Mouse (Mus musculus): ENCODE measurements around the gene 4930512M02Rik. TPM values are rescaled to one million over a fixed set of nuclear protein-coding genes. Genes with fewer than 3 reads are reported as not detected.

4930512M02Rik gene
- polyA plus RNA-seq, 1 experiment from 2014 or later, result not detected

- no peak overlapping the region for H3K9ac ChIP-seq
- H3K4me1 ChIP-seq (replicated peaks; ENCODE audit: control insufficient read depth, insufficient read depth, low read length), result no peaks in the 10 kb centered on the region
- DNase-seq (ENCODE audit: low spot score) (no peak), ATAC-seq (ENCODE audit: low FRiP score) (no peak)
- H3K4me2 ChIP-seq (replicated peaks), result no peak overlapping the region
- no peaks in the 10 kb centered on the region for H3K27me3 ChIP-seq (ENCODE audit: control insufficient read depth, insufficient read depth, low read length)
- H3K36me3 ChIP-seq (replicated peaks; ENCODE audit: control insufficient read depth, insufficient read depth), result no peaks in the 10 kb centered on the region
- no peak overlapping the region for H3K4me3 ChIP-seq (replicated peaks; ENCODE audit: low read length)
- H3K27ac ChIP-seq, result no peak overlapping the region
- no peaks in the 10 kb centered on the region for H3K9me3 ChIP-seq (ENCODE audit: control insufficient read depth, low read length)
Measured at GRCm38 (mm10) chr11:11570747-11571146, 56.9 kb downstream of the 4930512M02Rik start.

- 72% methylated on average over 4 of the region's 4 CpGs for WGBS
- Histone ChIP-seq H3K27me3 (ENCODE audit: control insufficient read depth, insufficient read depth, low read length) (no peaks in the 10 kb centered on the region), H3K36me3 (replicated peaks; ENCODE audit: control insufficient read depth, insufficient read depth) (no peaks in the 10 kb centered on the region), H3K9ac (no peak overlapping the region), H3K4me2 (replicated peaks) (no peak overlapping the region), H3K4me3 (replicated peaks; ENCODE audit: low read length) (no peak overlapping the region), H3K4me1 (replicated peaks; ENCODE audit: control insufficient read depth, insufficient read depth, low read length) (no peaks in the 10 kb centered on the region), H3K9me3 (ENCODE audit: control insufficient read depth, low read length) (no peaks in the 10 kb centered on the region), H3K27ac (no peak overlapping the region)
- DNase-seq (ENCODE audit: low spot score) (no peak), ATAC-seq (ENCODE audit: low FRiP score) (no peak)
Measured at GRCm38 (mm10) chr11:11569466-11570132, 58.0 kb downstream of the 4930512M02Rik start.

DNA sequence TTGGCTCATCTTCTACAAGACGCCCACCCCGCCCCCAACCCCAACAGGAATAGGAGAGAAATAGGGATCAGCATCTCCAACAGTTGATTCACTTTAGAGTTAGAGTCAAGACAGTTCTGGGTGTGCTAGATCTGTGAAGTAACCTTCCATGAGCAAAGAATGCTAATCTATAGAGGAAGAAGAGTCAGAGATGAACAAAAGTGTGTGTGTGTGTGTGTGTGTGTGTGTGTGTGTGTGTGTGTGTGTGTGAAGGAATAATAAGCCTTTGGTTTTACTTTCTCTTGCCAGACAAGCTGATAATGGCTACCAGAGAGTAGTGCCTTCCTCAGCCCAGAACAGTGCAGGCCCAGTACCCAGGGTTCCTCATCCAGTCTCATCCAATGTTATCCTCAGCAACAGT is 59.6 kb downstream of the 4930512M02Rik start:
- Histone ChIP-seq H3K9me3 (ENCODE audit: control insufficient read depth, low read length) (no peaks in the 10 kb centered on the region), H3K4me2 (replicated peaks) (no peak overlapping the region), H3K4me3 (replicated peaks; ENCODE audit: low read length) (no peak overlapping the region), H3K9ac (no peak overlapping the region), H3K27me3 (ENCODE audit: control insufficient read depth, insufficient read depth, low read length) (no peaks in the 10 kb centered on the region), H3K27ac (no peak overlapping the region), H3K36me3 (replicated peaks; ENCODE audit: control insufficient read depth, insufficient read depth) (no peaks in the 10 kb centered on the region), H3K4me1 (replicated peaks; ENCODE audit: control insufficient read depth, insufficient read depth, low read length) (no peaks in the 10 kb centered on the region)
- ATAC-seq (ENCODE audit: low FRiP score) (no peak), DNase-seq (ENCODE audit: low spot score) (no peak)
- WGBS, result 91% methylated on average over 2 of the region's 2 CpGs

DNA sequence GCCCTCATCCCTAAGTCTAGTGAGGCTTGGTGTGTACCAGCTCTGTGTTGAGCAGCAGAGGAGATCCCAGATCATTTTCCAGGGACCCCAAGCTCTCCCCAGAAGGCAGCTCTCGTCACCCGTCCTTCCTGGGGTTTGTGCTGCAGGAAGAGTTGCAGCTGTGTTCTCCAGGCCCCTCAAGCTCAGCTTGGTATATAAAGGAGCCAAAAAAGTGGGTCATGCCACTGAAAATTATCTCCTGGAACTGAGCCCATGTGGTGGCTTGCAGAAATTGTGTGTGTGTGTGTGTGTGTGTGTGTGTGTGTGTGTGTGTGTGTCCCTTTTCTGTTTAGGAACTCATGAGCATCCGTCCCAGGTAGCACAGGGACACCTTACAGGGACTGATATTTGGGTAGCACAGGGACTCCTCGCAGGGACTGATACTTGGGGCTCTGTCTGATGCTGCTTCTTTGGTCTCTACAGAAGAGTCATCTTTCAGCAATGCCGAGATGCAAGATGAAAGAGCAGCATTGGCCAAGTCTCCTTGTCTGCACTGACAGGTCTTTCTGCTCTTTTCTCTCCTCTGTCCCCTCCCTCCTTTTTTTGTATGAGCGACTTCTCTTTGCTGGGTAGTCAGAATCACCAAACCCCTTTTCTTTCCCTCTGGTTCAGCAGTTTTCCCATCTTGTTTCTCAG is 62.4 kb downstream of the 4930512M02Rik start:
- H3K9ac ChIP-seq, result no peak overlapping the region
- H3K4me1 ChIP-seq (replicated peaks; ENCODE audit: control insufficient read depth, insufficient read depth, low read length), result no peaks in the 10 kb centered on the region
- DNase-seq (ENCODE audit: low spot score) (no peak), ATAC-seq (ENCODE audit: low FRiP score) (no peak)
- no peaks in the 10 kb centered on the region for H3K9me3 ChIP-seq (ENCODE audit: control insufficient read depth, low read length)
- no peak overlapping the region for H3K4me2 ChIP-seq (replicated peaks)
- H3K27ac ChIP-seq, result no peak overlapping the region
- H3K36me3 ChIP-seq (replicated peaks; ENCODE audit: control insufficient read depth, insufficient read depth), result no peaks in the 10 kb centered on the region
- WGBS, result 78% methylated on average over 6 of the region's 6 CpGs
- H3K27me3 ChIP-seq (ENCODE audit: control insufficient read depth, insufficient read depth, low read length), result no peaks in the 10 kb centered on the region
- no peak overlapping the region for H3K4me3 ChIP-seq (replicated peaks; ENCODE audit: low read length)

GRCm38 (mm10) chr11:11564266-11565044 is 63.2 kb downstream of the 4930512M02Rik start:
- ATAC-seq (ENCODE audit: low FRiP score) (no peak), DNase-seq (ENCODE audit: low spot score) (no peak)
- 84% methylated on average over 7 of the region's 7 CpGs for WGBS
- no peaks in the 10 kb centered on the region for H3K9me3 ChIP-seq (ENCODE audit: control insufficient read depth, low read length)
- H3K4me3 ChIP-seq (replicated peaks; ENCODE audit: low read length), result no peak overlapping the region
- H3K9ac ChIP-seq, result no peak overlapping the region
- H3K27ac ChIP-seq, result no peak overlapping the region
- no peak overlapping the region for H3K4me2 ChIP-seq (replicated peaks)
- no peaks in the 10 kb centered on the region for H3K36me3 ChIP-seq (replicated peaks; ENCODE audit: control insufficient read depth, insufficient read depth)
- H3K27me3 ChIP-seq (ENCODE audit: control insufficient read depth, insufficient read depth, low read length), result no peaks in the 10 kb centered on the region
- H3K4me1 ChIP-seq (replicated peaks; ENCODE audit: control insufficient read depth, insufficient read depth, low read length), result no peaks in the 10 kb centered on the region

DNA sequence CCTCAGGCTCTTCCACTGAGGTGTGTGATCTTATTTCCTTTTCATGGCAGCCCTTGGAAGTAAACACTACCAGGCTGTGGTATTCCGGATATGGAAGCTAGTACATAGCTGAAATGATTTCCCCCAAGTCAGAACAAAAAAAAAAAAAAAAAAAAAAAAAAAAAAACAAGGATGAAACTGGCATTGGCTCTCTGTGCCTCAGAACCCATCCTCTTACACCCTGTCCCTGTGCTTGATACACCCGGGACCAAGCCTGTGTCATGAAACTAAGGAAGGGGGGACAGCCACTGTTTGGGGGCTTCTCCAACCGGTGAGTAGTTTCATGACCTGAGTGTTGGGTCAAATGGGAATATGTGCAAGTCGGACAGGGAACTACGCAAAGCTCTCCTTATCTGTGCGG is 66.5 kb downstream of the 4930512M02Rik start:
- Histone ChIP-seq H3K4me2 (replicated peaks) (no peak overlapping the region), H3K9ac (no peak overlapping the region), H3K9me3 (ENCODE audit: control insufficient read depth, low read length) (no peaks in the 10 kb centered on the region), H3K27ac (no peak overlapping the region), H3K36me3 (replicated peaks; ENCODE audit: control insufficient read depth, insufficient read depth) (no peaks in the 10 kb centered on the region), H3K4me1 (replicated peaks; ENCODE audit: control insufficient read depth, insufficient read depth, low read length) (no peaks in the 10 kb centered on the region), H3K27me3 (ENCODE audit: control insufficient read depth, insufficient read depth, low read length) (no peaks in the 10 kb centered on the region), H3K4me3 (replicated peaks; ENCODE audit: low read length) (no peak overlapping the region)
- 93% methylated on average over 6 of the region's 6 CpGs for WGBS
- DNase-seq (ENCODE audit: low spot score) (no peak), ATAC-seq (ENCODE audit: low FRiP score) (no peak)

DNA sequence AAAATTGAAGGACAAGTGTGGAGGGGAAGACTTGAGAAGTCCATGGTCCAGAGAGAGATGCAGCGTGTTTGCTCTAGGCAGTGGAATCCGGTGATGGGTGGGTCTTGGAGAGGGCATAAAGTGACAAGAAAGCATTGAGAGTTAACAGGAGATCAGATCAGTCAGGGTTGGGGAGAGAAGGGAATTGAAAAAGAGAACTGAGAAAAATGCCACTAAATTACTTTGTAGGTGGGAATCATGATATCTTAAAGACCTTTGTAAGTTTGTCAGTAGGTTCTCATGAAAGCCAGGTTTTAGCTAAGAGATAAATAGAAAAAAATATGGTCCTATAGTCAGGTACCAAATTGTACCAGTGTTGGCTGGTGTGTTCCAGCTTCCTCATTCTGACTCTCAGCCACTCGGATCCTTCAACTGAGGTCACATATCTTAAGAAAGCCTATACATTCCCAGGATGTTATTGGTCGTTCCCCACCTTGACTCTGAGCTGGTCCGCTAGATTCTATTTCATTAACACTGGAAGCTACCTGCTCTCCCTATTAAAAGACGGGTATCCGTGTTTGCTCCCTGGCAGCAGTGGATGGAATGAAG is 68.4 kb downstream of the 4930512M02Rik start:
- Histone ChIP-seq H3K27me3 (ENCODE audit: control insufficient read depth, insufficient read depth, low read length) (no peaks in the 10 kb centered on the region), H3K9me3 (ENCODE audit: control insufficient read depth, low read length) (no peaks in the 10 kb centered on the region), H3K36me3 (replicated peaks; ENCODE audit: control insufficient read depth, insufficient read depth) (no peaks in the 10 kb centered on the region), H3K9ac (no peak overlapping the region), H3K27ac (no peak overlapping the region), H3K4me3 (replicated peaks; ENCODE audit: low read length) (no peak overlapping the region), H3K4me2 (replicated peaks) (no peak overlapping the region), H3K4me1 (replicated peaks; ENCODE audit: control insufficient read depth, insufficient read depth, low read length) (no peaks in the 10 kb centered on the region)
- no peak for DNase-seq (ENCODE audit: low spot score)
- no peak for ATAC-seq (ENCODE audit: low FRiP score)
- WGBS, result 84% methylated on average over 7 of the region's 7 CpGs

DNA sequence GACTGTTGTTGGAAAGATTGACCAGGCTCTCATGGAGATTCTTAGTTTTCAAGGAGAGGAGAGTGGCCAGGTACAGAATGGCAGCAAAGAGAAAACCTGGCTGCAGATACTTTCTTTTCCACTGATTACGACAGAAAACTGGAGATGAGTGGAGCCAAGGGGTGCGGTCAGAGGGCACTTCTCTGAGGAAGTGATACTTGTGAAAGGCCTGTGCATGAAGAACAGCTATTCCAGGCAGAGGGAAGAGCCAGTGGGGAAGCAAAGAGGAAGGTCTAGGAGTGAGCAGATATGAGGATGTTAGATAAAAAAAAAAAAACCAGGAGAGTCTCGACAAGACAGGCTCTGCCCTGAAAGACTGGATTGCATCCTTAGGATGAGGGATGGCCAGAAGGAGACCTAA is 69.0 kb downstream of the 4930512M02Rik start:
- WGBS, result 79% methylated on average over 3 of the region's 3 CpGs
- H3K4me1 ChIP-seq (replicated peaks; ENCODE audit: control insufficient read depth, insufficient read depth, low read length), result no peaks in the 10 kb centered on the region
- no peaks in the 10 kb centered on the region for H3K27me3 ChIP-seq (ENCODE audit: control insufficient read depth, insufficient read depth, low read length)
- no peak for DNase-seq (ENCODE audit: low spot score)
- no peak overlapping the region for H3K4me3 ChIP-seq (replicated peaks; ENCODE audit: low read length)
- no peak overlapping the region for H3K9ac ChIP-seq
- no peaks in the 10 kb centered on the region for H3K9me3 ChIP-seq (ENCODE audit: control insufficient read depth, low read length)
- no peak overlapping the region for H3K4me2 ChIP-seq (replicated peaks)
- no peak overlapping the region for H3K27ac ChIP-seq
- no peak for ATAC-seq (ENCODE audit: low FRiP score)
- no peaks in the 10 kb centered on the region for H3K36me3 ChIP-seq (replicated peaks; ENCODE audit: control insufficient read depth, insufficient read depth)
